Mouse (Mus musculus): ENCODE measurements around the gene Tmem86a. TPM values are rescaled to one million over a fixed set of nuclear protein-coding genes. Genes with fewer than 3 reads are reported as not detected.
"Not testable (repeated sequence)": the region's sequence is repeated elsewhere in the genome, so short reads cannot be mapped to it uniquely, and the experiment has no call there.

Gene Tmem86a
- polyA plus RNA-seq, 1 experiment, result 60.7 TPM

- no peaks in the 10 kb centered on the region for H3K36me3 ChIP-seq (ENCODE audit: control insufficient read depth, insufficient read depth, low read length)
- no peaks in the 10 kb centered on the region for H3K27me3 ChIP-seq (ENCODE audit: control insufficient read depth, insufficient read depth, low read length)
- TF ChIP-seq POLR2A (IDR thresholded peaks at IDR 0.05; ENCODE audit: low read depth, low read length) (no peak), CTCF (IDR thresholded peaks at IDR 0.05; ENCODE audit: extremely low read depth, insufficient read depth, insufficient read length, insufficient replicate concordance) (no peak)
- whole genome bisulfite sequencing, result 83% methylated on average over 7 of the region's 7 CpGs
- H3K27ac ChIP-seq (ENCODE audit: insufficient read depth, low read length), result no peak overlapping the region
- DNase-seq (ENCODE audit: low read depth in 1 of 2, low spot score in 2 of 2), result no peak
- H3K4me3 ChIP-seq (ENCODE audit: extremely low read depth, insufficient read depth, insufficient read length), result no peak overlapping the region
- H3K4me1 ChIP-seq (ENCODE audit: control insufficient read depth, insufficient read depth, insufficient read length), result peaks cover 20% of the 10 kb centered on the region
Measured at GRCm38 (mm10) chr7:47017146-47017545, 33.3 kb upstream of the Tmem86a start.

- 73% methylated on average over 5 of the region's 5 CpGs for WGBS
- Histone ChIP-seq H3K27me3 (ENCODE audit: control insufficient read depth, insufficient read depth, low read length) (no peaks in the 10 kb centered on the region), H3K27ac (ENCODE audit: insufficient read depth, low read length) (no peak overlapping the region), H3K4me1 (ENCODE audit: control insufficient read depth, insufficient read depth, insufficient read length) (peaks cover 14% of the 10 kb centered on the region), H3K36me3 (ENCODE audit: control insufficient read depth, insufficient read depth, low read length) (no peaks in the 10 kb centered on the region), H3K4me3 (ENCODE audit: extremely low read depth, insufficient read depth, insufficient read length) (no peak overlapping the region)
- DNase-seq (ENCODE audit: low read depth in 1 of 2, low spot score in 2 of 2), result no peak
- no peak for TF ChIP-seq POLR2A (IDR thresholded peaks at IDR 0.05; ENCODE audit: low read depth, low read length)
- no peak for TF ChIP-seq CTCF (IDR thresholded peaks at IDR 0.05; ENCODE audit: extremely low read depth, insufficient read depth, insufficient read length, insufficient replicate concordance)
Measured at GRCm38 (mm10) chr7:47019641-47020040, 30.8 kb upstream of the Tmem86a start.

GRCm38 (mm10) chr7:47020956-47021355 is 29.4 kb upstream of the Tmem86a start:
- H3K4me3 ChIP-seq (ENCODE audit: extremely low read depth, insufficient read depth, insufficient read length), result no peak overlapping the region

GRCm38 (mm10) chr7:47022482-47022881 is 27.9 kb upstream of the Tmem86a start:
- Histone ChIP-seq H3K27me3 (ENCODE audit: control insufficient read depth, insufficient read depth, low read length) (no peaks in the 10 kb centered on the region), H3K27ac (ENCODE audit: insufficient read depth, low read length) (peak overlapping the region; percentile 41), H3K36me3 (ENCODE audit: control insufficient read depth, insufficient read depth, low read length) (no peaks in the 10 kb centered on the region), H3K4me1 (ENCODE audit: control insufficient read depth, insufficient read depth, insufficient read length) (peaks cover 5% of the 10 kb centered on the region; the same call in 1 of the 2 replicates), H3K4me3 (ENCODE audit: extremely low read depth, insufficient read depth, insufficient read length) (peak overlapping the region; percentile 4; the same call in 1 of the 2 replicates)
- 4% methylated on average over 8 of the region's 8 CpGs for WGBS
- no peak for TF ChIP-seq POLR2A (IDR thresholded peaks at IDR 0.05; ENCODE audit: low read depth, low read length)
- TF ChIP-seq CTCF (IDR thresholded peaks at IDR 0.05; ENCODE audit: extremely low read depth, insufficient read depth, insufficient read length, insufficient replicate concordance), result no peak
- peak; percentile 44 to 85 for DNase-seq (ENCODE audit: low read depth in 1 of 2, low spot score in 2 of 2)

More at GRCm38 (mm10) chr7:47020956-47021355, 29.4 kb upstream of the Tmem86a start:
- WGBS, result 71% methylated on average over 8 of the region's 8 CpGs
- Histone ChIP-seq H3K27ac (ENCODE audit: insufficient read depth, low read length) (no peak overlapping the region), H3K36me3 (ENCODE audit: control insufficient read depth, insufficient read depth, low read length) (no peaks in the 10 kb centered on the region), H3K27me3 (ENCODE audit: control insufficient read depth, insufficient read depth, low read length) (no peaks in the 10 kb centered on the region), H3K4me1 (ENCODE audit: control insufficient read depth, insufficient read depth, insufficient read length) (peaks cover 5% of the 10 kb centered on the region; the same call in 1 of the 2 replicates)
- no peak for TF ChIP-seq CTCF (IDR thresholded peaks at IDR 0.05; ENCODE audit: extremely low read depth, insufficient read depth, insufficient read length, insufficient replicate concordance)
- TF ChIP-seq POLR2A (IDR thresholded peaks at IDR 0.05; ENCODE audit: low read depth, low read length), result no peak
- DNase-seq (ENCODE audit: low read depth in 1 of 2, low spot score in 2 of 2), result no peak

GRCm38 (mm10) chr7:47023530-47023929 is 26.9 kb upstream of the Tmem86a start:
- no peaks in the 10 kb centered on the region for H3K36me3 ChIP-seq (ENCODE audit: control insufficient read depth, insufficient read depth, low read length)
- peaks cover 5% of the 10 kb centered on the region; the same call in 1 of the 2 replicates for H3K4me1 ChIP-seq (ENCODE audit: control insufficient read depth, insufficient read depth, insufficient read length)
- H3K27me3 ChIP-seq (ENCODE audit: control insufficient read depth, insufficient read depth, low read length), result no peaks in the 10 kb centered on the region
- TF ChIP-seq POLR2A (IDR thresholded peaks at IDR 0.05; ENCODE audit: low read depth, low read length) (no peak), CTCF (IDR thresholded peaks at IDR 0.05; ENCODE audit: extremely low read depth, insufficient read depth, insufficient read length, insufficient replicate concordance) (peak; percentile 85; the same call in 1 of the 2 replicates)
- no peak overlapping the region for H3K27ac ChIP-seq (ENCODE audit: insufficient read depth, low read length)
- no peak overlapping the region for H3K4me3 ChIP-seq (ENCODE audit: extremely low read depth, insufficient read depth, insufficient read length)
- whole genome bisulfite sequencing, result 6% methylated on average over 6 of the region's 6 CpGs
- peak; percentile 68 to 86 for DNase-seq (ENCODE audit: low read depth in 1 of 2, low spot score in 2 of 2)

- WGBS, result 94% methylated on average over 7 of the region's 7 CpGs
Measured at GRCm38 (mm10) chr7:47024454-47024853, 25.9 kb upstream of the Tmem86a start.

GRCm38 (mm10) chr7:47025429-47025828 is 25.0 kb upstream of the Tmem86a start:
- no peak for DNase-seq (ENCODE audit: low read depth in 1 of 2, low spot score in 2 of 2)
- 77% methylated on average over 9 of the region's 9 CpGs for WGBS

More at GRCm38 (mm10) chr7:47024454-47024853, 25.9 kb upstream of the Tmem86a start:
- H3K4me1 ChIP-seq (ENCODE audit: control insufficient read depth, insufficient read depth, insufficient read length), result peaks cover 5% of the 10 kb centered on the region; the same call in 1 of the 2 replicates
- H3K27me3 ChIP-seq (ENCODE audit: control insufficient read depth, insufficient read depth, low read length), result no peaks in the 10 kb centered on the region
- H3K27ac ChIP-seq (ENCODE audit: insufficient read depth, low read length), result no peak overlapping the region
- no peaks in the 10 kb centered on the region for H3K36me3 ChIP-seq (ENCODE audit: control insufficient read depth, insufficient read depth, low read length)
- TF ChIP-seq POLR2A (IDR thresholded peaks at IDR 0.05; ENCODE audit: low read depth, low read length) (no peak), CTCF (IDR thresholded peaks at IDR 0.05; ENCODE audit: extremely low read depth, insufficient read depth, insufficient read length, insufficient replicate concordance) (no peak)
- no peak overlapping the region for H3K4me3 ChIP-seq (ENCODE audit: extremely low read depth, insufficient read depth, insufficient read length)
- DNase-seq (ENCODE audit: low read depth in 1 of 2, low spot score in 2 of 2), result no peak

GRCm38 (mm10) chr7:47026899-47027298 is 23.5 kb upstream of the Tmem86a start:
- H3K4me1 ChIP-seq (ENCODE audit: control insufficient read depth, insufficient read depth, insufficient read length); DNase-seq (ENCODE audit: low read depth in 1 of 2, low spot score in 2 of 2); H3K4me3 ChIP-seq (ENCODE audit: extremely low read depth, insufficient read depth, insufficient read length): not testable (repeated sequence)

More at GRCm38 (mm10) chr7:47025429-47025828, 25.0 kb upstream of the Tmem86a start:
- no peak overlapping the region for H3K27ac ChIP-seq (ENCODE audit: insufficient read depth, low read length)
- TF ChIP-seq POLR2A (IDR thresholded peaks at IDR 0.05; ENCODE audit: low read depth, low read length) (no peak), CTCF (IDR thresholded peaks at IDR 0.05; ENCODE audit: extremely low read depth, insufficient read depth, insufficient read length, insufficient replicate concordance) (no peak)
- no peaks in the 10 kb centered on the region for H3K36me3 ChIP-seq (ENCODE audit: control insufficient read depth, insufficient read depth, low read length)
- H3K4me3 ChIP-seq (ENCODE audit: extremely low read depth, insufficient read depth, insufficient read length), result no peak overlapping the region
- no peaks in the 10 kb centered on the region for H3K27me3 ChIP-seq (ENCODE audit: control insufficient read depth, insufficient read depth, low read length)
- peaks cover 5% of the 10 kb centered on the region; the same call in 1 of the 2 replicates for H3K4me1 ChIP-seq (ENCODE audit: control insufficient read depth, insufficient read depth, insufficient read length)

More at GRCm38 (mm10) chr7:47026899-47027298, 23.5 kb upstream of the Tmem86a start:
- not testable (repeated sequence) for H3K36me3 ChIP-seq (ENCODE audit: control insufficient read depth, insufficient read depth, low read length); H3K27ac ChIP-seq (ENCODE audit: insufficient read depth, low read length); H3K27me3 ChIP-seq (ENCODE audit: control insufficient read depth, insufficient read depth, low read length)
- WGBS, result 89% methylated on average over 3 of the region's 3 CpGs

Data from spleen, adult 2 months (tissue).